Comparison of ENCODE assay signal across 8 mouse cellular contexts in genomic region chr15:83473832-83474465, GRCm38 (mm10). TPM values are rescaled to one million over a fixed set of nuclear protein-coding genes. Genes with fewer than 3 reads are reported as not detected.
A peak's percentile ranks its signal among the peaks of the same experiment; 100 is the strongest.
DNase-seq lines count a peak whose midpoint lies in the region; ATAC-seq lines count a peak whose summit lies in the region.

No protein-coding gene starts in this region.

- no peak overlapping the region for H3K4me2 ChIP-seq in intestine, embryonic 14.5 days (ENCODE audit: low read length)
- peak overlapping the region; percentile 69 for H3K4me2 ChIP-seq in liver, embryonic 15.5 days

- 0 out of 2 replicates have a peak, but pooled peaks cover 7% of the 10 kb centered on the region for H3K4me1 ChIP-seq in intestine, embryonic 14.5 days (replicated peaks; ENCODE audit: control insufficient read depth, insufficient read depth, low read length)
- H3K4me1 ChIP-seq in liver, embryonic 15.5 days (replicated peaks) = peaks cover 25% of the 10 kb centered on the region

- H3K27ac ChIP-seq in intestine, embryonic 14.5 days (ENCODE audit: low read depth) = peak overlapping the region; percentile 70
- peak overlapping the region; percentile 75 for H3K27ac ChIP-seq in liver, embryonic 15.5 days (replicated peaks)

- no peaks in the 10 kb centered on the region for H3K36me3 ChIP-seq in intestine, embryonic 14.5 days (ENCODE audit: control insufficient read depth, insufficient read depth, low read length)
- no peaks in the 10 kb centered on the region for H3K36me3 ChIP-seq in liver, embryonic 15.5 days (replicated peaks)

- peak; percentile 43 to 66 for DNase-seq in cerebellum, postnatal 14 days
- DNase-seq in cerebellum, adult 9-10 months = no peak
- DNase-seq in fibroblast of lung, adult 2 months (ENCODE audit: low read depth) = peak; percentile 91
- peak; percentile 78 for DNase-seq in intestine, embryonic 14.5 days (ENCODE audit: low spot score)
- DNase-seq in spleen, postnatal 10 days (ENCODE audit: low spot score in 2 of 2) = peak; percentile 49 to 79
- no peak for DNase-seq in right cerebral cortex, adult 18-20 months
- no peak for DNase-seq in frontal cortex, postnatal 25 days (ENCODE audit: low spot score in 2 of 2)

- H3K27me3 ChIP-seq in intestine, embryonic 14.5 days (replicated peaks; ENCODE audit: control insufficient read depth, insufficient read depth, low read length) = no peaks in the 10 kb centered on the region
- peaks cover 15% of the 10 kb centered on the region for H3K27me3 ChIP-seq in liver, embryonic 15.5 days

- peak; percentile 95 for ATAC-seq in intestine, embryonic 14.5 days (replicated peaks; ENCODE audit: low FRiP score, low TSS enrichment, low read depth)
- peak; percentile 99 for ATAC-seq in liver, embryonic 15.5 days (ENCODE audit: insufficient read depth)

- H3K9ac ChIP-seq in intestine, embryonic 14.5 days (ENCODE audit: low read length) = no peak overlapping the region
- H3K9ac ChIP-seq in liver, embryonic 15.5 days = peak overlapping the region; percentile 28; the same call in 1 of the 2 replicates

- 43% methylated on average over 10 of the region's 10 CpGs for WGBS in intestine, embryonic 14.5 days
- 32% methylated on average over 10 of the region's 10 CpGs for WGBS in liver, embryonic 15.5 days (ENCODE audit: insufficient replicate concordance)

- no peak overlapping the region for H3K4me3 ChIP-seq in intestine, embryonic 14.5 days (ENCODE audit: low read depth, low read length)
- H3K4me3 ChIP-seq in liver, embryonic 15.5 days (replicated peaks) = peak overlapping the region; percentile 30

- H3K9me3 ChIP-seq in intestine, embryonic 14.5 days (ENCODE audit: control insufficient read depth, low read length) = no peaks in the 10 kb centered on the region
- H3K9me3 ChIP-seq in liver, embryonic 15.5 days (replicated peaks) = no peaks in the 10 kb centered on the region

RNA-seq across cellular contexts. Expression of gene Pacsin2, which starts 9.5 kb away (rescaled TPM):
- 61.0 and 63.9 TPM in 2 replicates for polyA plus RNA-seq in intestine, embryonic 14.5 days (2014; fragmentation: Nextera tagmentation; extraction: Ambion mirVana)
- 46.7 and 50.5 TPM in 2 replicates for polyA plus RNA-seq in liver, embryonic 15.5 days (2015; fragmentation: Nextera tagmentation; extraction: Ambion mirVana)

RNA-seq across cellular contexts. Expression of gene Ttll1, which starts 36.7 kb away (rescaled TPM):
- polyA plus RNA-seq in intestine, embryonic 14.5 days (2014; fragmentation: Nextera tagmentation; extraction: Ambion mirVana) = 12.6 and 15.3 TPM in 2 replicates
- polyA plus RNA-seq in liver, embryonic 15.5 days (2015; fragmentation: Nextera tagmentation; extraction: Ambion mirVana) = 4.5 and 4.9 TPM in 2 replicates

RNA-seq across cellular contexts. Expression of gene Bik, which starts 52.7 kb away (rescaled TPM):
- 5.1 and 6.0 TPM in 2 replicates for polyA plus RNA-seq in intestine, embryonic 14.5 days (2014; fragmentation: Nextera tagmentation; extraction: Ambion mirVana)
- polyA plus RNA-seq in liver, embryonic 15.5 days (2015; fragmentation: Nextera tagmentation; extraction: Ambion mirVana) = 1.9 and 2.2 TPM in 2 replicates

Comparison
In these comparisons a context has a peak if more than half of its experiments do, and no peak if none do; other contexts are left out.
1. DNase-seq: peak in cerebellum, postnatal 14 days (2 of 2), fibroblast of lung, adult 2 months (single experiment), intestine, embryonic 14.5 days (single experiment) and spleen, postnatal 10 days (2 of 2); none in cerebellum, adult 9-10 months (single experiment), right cerebral cortex, adult 18-20 months (single experiment) and frontal cortex, postnatal 25 days (0 of 2).